Mouse (Mus musculus) cerebellum, adult 2 months (tissue): Measurements from ENCODE around the gene Mkks.

Experiments
- CTCF ChIP-seq: fragments of 200-500 bp; IDR thresholded peaks from 2 replicates; pipeline ENCODE4 v1.5.1; 2011; ENCODE audit warnings: low read depth, mild to moderate bottlenecking, control low read depth, low read length, moderate library complexity, borderline replicate concordance; ENCODE audit not compliant: insufficient read depth
- POLR2A ChIP-seq: fragments of 200-500 bp; IDR thresholded peaks from 2 replicates; pipeline ENCODE4 v1.6.1; 2011; ENCODE audit warnings: low read length, control low read depth, borderline replicate concordance; ENCODE audit not compliant: insufficient read depth

DNA sequence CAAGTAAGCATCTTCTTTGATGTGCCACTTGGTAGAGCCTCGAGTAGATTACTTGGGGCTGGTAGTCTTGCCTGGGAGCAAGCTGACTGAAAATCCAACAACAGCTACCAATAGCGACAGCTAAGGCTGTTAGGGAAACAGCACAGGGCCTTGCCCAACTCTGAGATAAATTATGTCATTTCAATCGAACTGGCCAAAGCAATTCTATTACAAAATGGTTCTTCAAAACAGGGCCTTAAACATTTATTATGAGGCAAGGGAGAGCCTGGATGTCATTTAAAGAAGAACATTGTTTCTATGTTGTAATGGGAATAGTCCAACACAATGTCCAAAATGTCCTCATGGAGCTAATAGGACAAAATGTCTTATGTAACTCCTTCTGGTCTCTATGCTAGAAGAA, 40.8 kb downstream of the Mkks start:
- no peak for TF ChIP-seq CTCF
- TF ChIP-seq POLR2A = no peak
